Mouse (Mus musculus) stomach, postnatal 0 days (tissue): ENCODE results near the gene Map2k5.

Source experiments
- CTCF ChIP-seq: IDR thresholded peaks from 2 replicates; pipeline ENCODE4 v1.5.1; 2016; ENCODE audit warnings: antibody characterized with exemption, low read depth, mild to moderate bottlenecking, moderate library complexity
- EP300 ChIP-seq: optimal IDR thresholded peaks from 2 replicates; pipeline ENCODE3; 2016; ENCODE audit warnings: antibody characterized with exemption

GRCm38 (mm10) chr9:63148410-63149371, 229.0 kb downstream of the Map2k5 start, which contains the start of gene Skor1:
- TF ChIP-seq CTCF (no peak), EP300 (no peak)
